Mouse (Mus musculus): ENCODE measurements around the gene Ccnl2.

DNA sequence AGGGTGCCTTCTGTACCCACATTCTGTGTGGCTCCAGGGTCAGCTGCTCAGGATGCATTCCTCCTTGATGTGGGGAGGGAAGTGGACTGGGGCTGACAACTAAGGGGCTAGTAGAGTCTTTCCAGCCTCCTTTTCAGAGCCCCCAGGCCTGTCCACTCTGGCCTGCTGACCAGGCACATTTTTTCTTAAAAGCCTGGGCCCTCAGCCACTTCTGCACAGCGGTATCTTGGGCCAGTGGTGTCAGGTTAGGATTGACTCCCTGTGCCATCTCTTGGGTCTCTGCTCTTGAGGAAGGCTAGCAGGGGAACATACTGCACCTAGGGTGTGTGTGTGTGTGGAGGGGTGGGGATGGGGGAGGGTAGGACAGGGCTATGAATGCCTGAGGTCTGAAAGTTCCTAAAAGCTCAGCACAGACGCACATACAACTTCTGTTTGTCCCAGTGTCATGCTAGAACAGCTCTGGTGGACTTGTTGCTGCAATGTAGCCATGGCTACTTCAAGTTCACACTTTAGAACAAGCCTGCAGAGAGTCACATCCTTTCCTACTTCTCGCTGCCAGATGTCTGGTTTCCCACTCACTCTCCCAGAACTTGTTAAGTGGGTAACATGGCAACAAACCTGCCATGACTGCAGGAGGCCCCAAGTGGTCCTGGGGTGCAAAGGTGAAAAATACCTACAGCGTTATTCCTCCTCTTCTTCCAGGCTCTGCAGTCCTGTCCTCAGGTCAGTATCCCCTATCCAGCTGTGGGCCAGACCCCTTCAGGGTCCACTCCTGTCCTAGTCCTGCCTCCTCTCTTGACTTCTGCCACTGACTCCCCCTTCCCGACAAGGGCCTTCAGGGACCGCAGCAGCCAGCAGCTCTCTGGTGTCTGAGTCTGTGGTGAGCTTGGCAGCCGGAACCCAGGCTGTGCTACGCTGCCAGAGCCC is 28.1 kb downstream of the Ccnl2 start:
- TF ChIP-seq MAX (IDR thresholded peaks at IDR 0.05; ENCODE audit: low read depth): no peak
- TF ChIP-seq MYOG (IDR thresholded peaks at IDR 0.05; ENCODE audit: control insufficient read depth in 1 of 3, insufficient read depth in 1 of 3, insufficient read length in 2 of 3, low read depth in 2 of 3): no peak
- no peak for TF ChIP-seq E2F4 (IDR thresholded peaks at IDR 0.05; ENCODE audit: insufficient read depth)
- TF ChIP-seq TCF12 (IDR thresholded peaks at IDR 0.05; ENCODE audit: insufficient read depth, poor library complexity, severe bottlenecking): no peak
- no peak for TF ChIP-seq TCF3 (IDR thresholded peaks at IDR 0.05; ENCODE audit: insufficient read length, low read depth)
- TF ChIP-seq POLR2A (IDR thresholded peaks at IDR 0.05; ENCODE audit: insufficient read length, low read depth): no peak
- TF ChIP-seq USF1 (IDR thresholded peaks at IDR 0.05; ENCODE audit: low read depth): no peak
- no peak for TF ChIP-seq CEBPB (IDR thresholded peaks at IDR 0.05; ENCODE audit: insufficient read depth, poor library complexity, severe bottlenecking)
- no peak for TF ChIP-seq POLR2AphosphoS2 (IDR thresholded peaks at IDR 0.05; ENCODE audit: insufficient read length, low read depth)
- TF ChIP-seq SRF (IDR thresholded peaks at IDR 0.05; ENCODE audit: control insufficient read depth, insufficient read length, low read depth): no peak
- TF ChIP-seq MYOD1 (IDR thresholded peaks at IDR 0.05; ENCODE audit: control insufficient read depth in 1 of 3, insufficient read length in 2 of 3, low read depth in 2 of 3): no peak
- TF ChIP-seq REST (IDR thresholded peaks at IDR 0.05; ENCODE audit: insufficient read depth, insufficient read length): no peak

Data from myocyte (in vitro differentiated cells).